Comparison of ENCODE assay signal across 13 mouse cellular contexts in the genomic region with DNA sequence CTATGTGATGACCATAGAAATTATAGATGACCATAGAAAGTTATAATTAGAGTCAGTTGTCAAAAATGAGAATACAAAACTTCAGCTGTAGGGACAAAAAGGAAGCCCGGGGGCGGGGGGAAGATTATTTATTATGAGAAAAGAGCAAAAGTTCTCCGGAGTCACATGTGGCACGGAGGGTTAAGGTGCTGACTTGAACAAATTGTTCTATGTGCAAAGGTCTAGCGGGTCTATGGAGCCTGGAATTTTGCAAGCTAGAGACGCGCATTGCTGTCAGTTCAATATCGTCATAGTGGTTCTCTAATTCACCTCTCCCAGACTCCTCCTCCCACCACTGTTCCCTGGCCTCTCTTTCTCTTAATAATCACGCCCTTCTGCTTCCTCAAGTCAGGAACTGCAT. TPM values are rescaled to one million over a fixed set of nuclear protein-coding genes. Genes with fewer than 3 reads are reported as not detected.
A peak's percentile ranks its signal among the peaks of the same experiment; 100 is the strongest.
DNase-seq lines count a peak whose midpoint lies in the region; ATAC-seq and TF ChIP-seq lines count a peak whose summit lies in the region.
"Had no signal": no experiment of that assay in that cellular context is flagged by ENCODE, and none has a peak within 500 bp of the region (broad histone marks: within the 10 kb centered on the region; RNA-seq: fewer than 3 reads in every experiment).

No protein-coding gene starts in this region.

- ATAC-seq in lung, embryonic 16.5 days (ENCODE audit: low read depth), result no peak
- no peak for ATAC-seq in kidney, embryonic 14.5 days (ENCODE audit: low FRiP score, low TSS enrichment)
- ATAC-seq in megakaryocyte progenitor cell, adult 5-6 weeks (replicated peaks; ENCODE audit: poor library complexity), result no peak
- ATAC-seq: intestine, embryonic 15.5 days had no signal

- no peaks in the 10 kb centered on the region for H3K36me3 ChIP-seq in lung, embryonic 16.5 days (ENCODE audit: control insufficient read depth, insufficient read depth, low read length)
- no peaks in the 10 kb centered on the region for H3K36me3 ChIP-seq in kidney, embryonic 14.5 days (ENCODE audit: control insufficient read depth, insufficient read depth, low read length)
- no peaks in the 10 kb centered on the region for H3K36me3 ChIP-seq in myocyte (ENCODE audit: control insufficient read depth, insufficient read depth)
- H3K36me3 ChIP-seq: heart, embryonic 15.5 days; intestine, embryonic 15.5 days; limb, embryonic 15.5 days had no signal

- TF ChIP-seq POLR2A in myocyte (IDR thresholded peaks at IDR 0.05; ENCODE audit: insufficient read length, low read depth), result no peak

- WGBS in lung, embryonic 16.5 days, result 38% methylated on average over 9 of the region's 9 CpGs
- 61% methylated on average over 9 of the region's 9 CpGs for WGBS in kidney, embryonic 14.5 days

- no peak overlapping the region for H3ac ChIP-seq in myocyte (ENCODE audit: control insufficient read depth, insufficient read length)

- no peak overlapping the region for H3K27ac ChIP-seq in lung, embryonic 16.5 days (ENCODE audit: low read length)
- no peak overlapping the region for H3K27ac ChIP-seq in kidney, embryonic 14.5 days (ENCODE audit: low read depth, low read length)
- H3K27ac ChIP-seq: heart, embryonic 15.5 days; intestine, embryonic 15.5 days; limb, embryonic 15.5 days had no signal

- no peak overlapping the region for H3K9ac ChIP-seq in lung, embryonic 16.5 days (ENCODE audit: low read length)
- H3K9ac ChIP-seq in kidney, embryonic 14.5 days (ENCODE audit: low read depth, low read length), result no peak overlapping the region
- H3K9ac ChIP-seq: heart, embryonic 15.5 days; intestine, embryonic 15.5 days; limb, embryonic 15.5 days had no signal

- peak overlapping the region; percentile 56 for H3K4me2 ChIP-seq in lung, embryonic 16.5 days (ENCODE audit: low read depth, low read length)
- peak overlapping the region; percentile 29; the same call in 1 of the 2 replicates for H3K4me2 ChIP-seq in kidney, embryonic 14.5 days (replicated peaks; ENCODE audit: low read depth, low read length)
- H3K4me2 ChIP-seq in myocyte (ENCODE audit: low read depth), result peak overlapping the region; percentile 49

- peaks cover 4% of the 10 kb centered on the region; the same call in 1 of the 2 replicates for H3K4me1 ChIP-seq in lung, embryonic 16.5 days (replicated peaks; ENCODE audit: control insufficient read depth, insufficient read depth, low read length)
- no peaks in the 10 kb centered on the region for H3K4me1 ChIP-seq in kidney, embryonic 14.5 days (ENCODE audit: control insufficient read depth, insufficient read depth, low read length)
- H3K4me1 ChIP-seq: intestine, embryonic 15.5 days had no signal

- peak; percentile 51 for DNase-seq in kidney, adult 11 months
- no peak for DNase-seq in kidney, postnatal 4 days
- DNase-seq in lung, postnatal 25 days (ENCODE audit: low spot score), result no peak
- no peak for DNase-seq in natural killer cell, adult 2 months (ENCODE audit: low spot score in 2 of 2)

- H3K9me3 ChIP-seq in lung, embryonic 16.5 days (ENCODE audit: control insufficient read depth, low read length), result no peaks in the 10 kb centered on the region
- H3K9me3 ChIP-seq in kidney, embryonic 14.5 days (ENCODE audit: control insufficient read depth, low read length), result no peaks in the 10 kb centered on the region
- H3K9me3 ChIP-seq: heart, embryonic 15.5 days; intestine, embryonic 15.5 days; limb, embryonic 15.5 days had no signal

- no peak overlapping the region for H3K4me3 ChIP-seq in lung, embryonic 16.5 days (ENCODE audit: low read length)
- H3K4me3 ChIP-seq in kidney, embryonic 14.5 days (ENCODE audit: low read length), result no peak overlapping the region
- no peak overlapping the region for H3K4me3 ChIP-seq in myocyte
- H3K4me3 ChIP-seq: heart, embryonic 15.5 days; intestine, embryonic 15.5 days; limb, embryonic 15.5 days had no signal

- H3K27me3 ChIP-seq in lung, embryonic 16.5 days (ENCODE audit: control insufficient read depth, insufficient read depth, low read depth, low read length), result 0 out of 2 replicates have a peak, but pooled peaks cover 2% of the 10 kb centered on the region
- H3K27me3 ChIP-seq in kidney, embryonic 14.5 days (ENCODE audit: control insufficient read depth, insufficient read depth, low read length), result 0 out of 2 replicates have a peak, but pooled peaks cover 6% of the 10 kb centered on the region
- H3K27me3 ChIP-seq in myocyte (ENCODE audit: control insufficient read depth, insufficient read depth, insufficient read length), result no peaks in the 10 kb centered on the region
- H3K27me3 ChIP-seq: intestine, embryonic 15.5 days had no signal

- no peaks in the 10 kb centered on the region for H3K79me2 ChIP-seq in myocyte (ENCODE audit: control insufficient read depth, insufficient read depth)

TF ChIP-seq in myocyte, 11 proteins besides CTCF, POLR2A, EP300 and RAD21:
- TF ChIP-seq MAX (IDR thresholded peaks at IDR 0.05; ENCODE audit: low read depth) (no peak), SRF (IDR thresholded peaks at IDR 0.05; ENCODE audit: control insufficient read depth, insufficient read length, low read depth) (no peak), TCF3 (IDR thresholded peaks at IDR 0.05; ENCODE audit: insufficient read length, low read depth) (no peak), POLR2AphosphoS2 (IDR thresholded peaks at IDR 0.05; ENCODE audit: insufficient read length, low read depth) (no peak), E2F4 (IDR thresholded peaks at IDR 0.05; ENCODE audit: insufficient read depth) (no peak), MYOD1 (IDR thresholded peaks at IDR 0.05; ENCODE audit: control insufficient read depth in 1 of 3, insufficient read length in 2 of 3, low read depth in 2 of 3) (no peak)

RNA-seq across cellular contexts. Expression of a gene that starts 2.8 kb away (rescaled TPM):
- 2.2 and 2.7 TPM in 2 replicates for polyA plus RNA-seq in lung, embryonic 16.5 days (2015; fragmentation: Nextera tagmentation; extraction: Ambion mirVana)
- 0.11 and 0.30 TPM in 2 replicates for polyA plus RNA-seq in kidney, embryonic 14.5 days (2014; fragmentation: Nextera tagmentation; extraction: Ambion mirVana)
- polyA plus RNA-seq in myocyte (2012; fragmentation: generic; extraction: Trizol), result not detected
- not detected in 2 replicates for total RNA-seq in megakaryocyte progenitor cell, adult 5-6 weeks (2015)
- not detected in 2 replicates for total RNA-seq in megakaryocyte progenitor cell, adult 5-6 weeks (2017)
- total RNA-seq: ES-E14; hematopoietic stem cell, adult 5-6 weeks had no signal
